Mouse (Mus musculus): ENCODE results near the gene Tgfbr1.

The Tgfbr1 gene

GRCm38 (mm10) chr4:47352803-47353388 lies at the start of gene Tgfbr1:
Gene Tgfbr1, plus strand, starts transcription at chr4:47353222.
- peak; percentile 99 for DNase-seq (ENCODE audit: low spot score)

- DNase-seq (ENCODE audit: low spot score), result no peak
These were observed 49.6 kb upstream of the Tgfbr1 start for GRCm38 (mm10) chr4:47303340-47303998.

- DNase-seq (ENCODE audit: low spot score), result no peak
These were observed 43.0 kb upstream of the Tgfbr1 start for GRCm38 (mm10) chr4:47309886-47310625.

- no peak for DNase-seq (ENCODE audit: low spot score)
These were observed 42.2 kb upstream of the Tgfbr1 start for GRCm38 (mm10) chr4:47310812-47311211.

GRCm38 (mm10) chr4:47311467-47311866 lies 41.6 kb upstream of the Tgfbr1 start:
- no peak for DNase-seq (ENCODE audit: low spot score)

- no peak for DNase-seq (ENCODE audit: low spot score)
These were observed 41.1 kb upstream of the Tgfbr1 start for GRCm38 (mm10) chr4:47311929-47312328.

- DNase-seq (ENCODE audit: low spot score), result no peak
These were observed 40.3 kb upstream of the Tgfbr1 start for GRCm38 (mm10) chr4:47312676-47313075.

- DNase-seq (ENCODE audit: low spot score), result no peak
These were observed 39.2 kb upstream of the Tgfbr1 start for GRCm38 (mm10) chr4:47313710-47314410.

- DNase-seq (ENCODE audit: low spot score), result no peak
These were observed 37.6 kb upstream of the Tgfbr1 start for GRCm38 (mm10) chr4:47315458-47315857.

- DNase-seq (ENCODE audit: low spot score), result no peak
These were observed 36.6 kb upstream of the Tgfbr1 start for GRCm38 (mm10) chr4:47316432-47316831.

GRCm38 (mm10) chr4:47319561-47320321 lies 33.3 kb upstream of the Tgfbr1 start:
- no peak for DNase-seq (ENCODE audit: low spot score)

- DNase-seq (ENCODE audit: low spot score), result no peak
These were observed 30.7 kb upstream of the Tgfbr1 start for GRCm38 (mm10) chr4:47322315-47322714.

GRCm38 (mm10) chr4:47324206-47324605 lies 28.8 kb upstream of the Tgfbr1 start:
- no peak for DNase-seq (ENCODE audit: low spot score)

GRCm38 (mm10) chr4:47327782-47328181 lies 25.2 kb upstream of the Tgfbr1 start:
- DNase-seq (ENCODE audit: low spot score), result no peak

GRCm38 (mm10) chr4:47329285-47329684 lies 23.7 kb upstream of the Tgfbr1 start:
- DNase-seq (ENCODE audit: low spot score), result no peak

GRCm38 (mm10) chr4:47330378-47331052 lies 22.5 kb upstream of the Tgfbr1 start:
- DNase-seq (ENCODE audit: low spot score), result no peak

GRCm38 (mm10) chr4:47332812-47333343 lies 20.1 kb upstream of the Tgfbr1 start:
- DNase-seq (ENCODE audit: low spot score), result no peak

- no peak for DNase-seq (ENCODE audit: low spot score)
These were observed 19.5 kb upstream of the Tgfbr1 start for GRCm38 (mm10) chr4:47333541-47333940.

- no peak for DNase-seq (ENCODE audit: low spot score)
These were observed 16.0 kb upstream of the Tgfbr1 start for GRCm38 (mm10) chr4:47336941-47337600.

GRCm38 (mm10) chr4:47342632-47343031 lies 10.4 kb upstream of the Tgfbr1 start:
- DNase-seq (ENCODE audit: low spot score), result no peak
